26 mouse cellular contexts compared by ENCODE assay signal in genomic region chr3:108348376-108348775, GRCm38 (mm10). TPM values are rescaled to one million over a fixed set of nuclear protein-coding genes. Genes with fewer than 3 reads are reported as not detected.
DNase-seq lines count a peak whose midpoint lies in the region; TF ChIP-seq lines count a peak whose summit lies in the region.
"Had no signal": no experiment of that assay in that cellular context is flagged by ENCODE, and none has a peak within 500 bp of the region (broad histone marks: within the 10 kb centered on the region; RNA-seq: fewer than 3 reads in every experiment).

No protein-coding gene starts in this region.

- TF ChIP-seq CTCF in cortical plate, adult 2 months (IDR thresholded peaks at IDR 0.05; ENCODE audit: extremely low read depth, insufficient read depth, low read length): no peak

- peak overlapping the region; percentile 63; the same call in 1 of the 2 replicates for H3K27ac ChIP-seq in cortical plate, adult 2 months (ENCODE audit: insufficient read depth, low read length)
- H3K27ac ChIP-seq: embryonic facial prominence, embryonic 15.5 days; forebrain, embryonic 10.5 days; forebrain, embryonic 15.5 days; heart, embryonic 10.5 days; hindbrain, embryonic 12.5 days had no signal

- DNase-seq in heart, adult 11 months: peak; percentile 85
- no peak for DNase-seq in heart, postnatal 10 days
- peak; percentile 39 for DNase-seq in layer of hippocampus, adult 9-11 months
- DNase-seq in layer of hippocampus, adult 11-12 months (ENCODE audit: low spot score): no peak
- DNase-seq in splenic B cell, adult 2 months (ENCODE audit: low read depth, low spot score): peak; percentile 4
- DNase-seq in thymus, postnatal 36 days: no peak
- no peak for DNase-seq in adipocyte (ENCODE audit: low spot score)
- DNase-seq: adrenal gland, adult 8-10 months; adrenal gland, postnatal 36 days; cerebellum, adult 11 months; cerebellum, adult 9-10 months; cerebellum, postnatal 36 days; gastrocnemius, postnatal 14 days; heart, postnatal 4 days had no signal

- intact Hi-C loops in heart, postnatal 10 days (cut with DNase I): no loop called here

- no peak for TF ChIP-seq POLR2A in cortical plate, adult 2 months (IDR thresholded peaks at IDR 0.05; ENCODE audit: extremely low read depth, insufficient read depth, low read length)

- H3K27me3 ChIP-seq in splenic B cell, adult 2 months (ENCODE audit: control insufficient read depth, insufficient read depth, low read length, poor library complexity, severe bottlenecking): no peaks in the 10 kb centered on the region; the same call in 1 of the 2 replicates
- H3K27me3 ChIP-seq: embryonic facial prominence, embryonic 15.5 days; forebrain, embryonic 15.5 days; hindbrain, embryonic 12.5 days had no signal

- no peak overlapping the region for H3K4me3 ChIP-seq in cortical plate, adult 2 months (ENCODE audit: insufficient read depth, low read length)
- H3K4me3 ChIP-seq: embryonic facial prominence, embryonic 15.5 days; erythroblast, embryonic 14.5 days; forebrain, embryonic 10.5 days; forebrain, embryonic 15.5 days; heart, embryonic 10.5 days; hindbrain, embryonic 12.5 days had no signal

- H3K4me1 ChIP-seq in cortical plate, adult 2 months (ENCODE audit: control insufficient read depth, insufficient read depth, low read length): no peaks in the 10 kb centered on the region; the same call in 1 of the 2 replicates
- H3K4me1 ChIP-seq: embryonic facial prominence, embryonic 15.5 days; forebrain, embryonic 10.5 days; forebrain, embryonic 15.5 days; hindbrain, embryonic 12.5 days had no signal

- no peaks in the 10 kb centered on the region for H3K36me3 ChIP-seq in splenic B cell, adult 2 months (ENCODE audit: control insufficient read depth, insufficient read depth, low read length, poor library complexity, severe bottlenecking)

RNA-seq across cellular contexts. Expression of gene Mybphl, which starts 16.3 kb away (rescaled TPM):
- total RNA-seq in heart, postnatal 10 days (2021): 10 to 100 TPM; 18.1 to 41.9 TPM
- polyA plus RNA-seq in cortical plate, adult 2 months (2012; rRNA removed): 0.08 TPM in 1 of 2 replicates, not detected in the other
- total RNA-seq: adrenal gland, adult 8-10 months; adrenal gland, postnatal 36 days; ES-E14; gastrocnemius, adult 18-20 months had no signal
- polyA plus RNA-seq: erythroblast, embryonic 14.5 days; forebrain, embryonic 10.5 days; forebrain, embryonic 15.5 days; gonadal fat pad, adult 2 months; hindbrain, embryonic 12.5 days; inflammation-experienced regulatory T-cells, adult 6 months; intestine, postnatal 0 days had no signal

RNA-seq across cellular contexts. Expression of gene Psrc1, which starts 35.3 kb away (rescaled TPM):
- total RNA-seq in heart, postnatal 10 days (2021): 1 to 10 TPM; 2.9 to 4.1 TPM
- polyA plus RNA-seq in cortical plate, adult 2 months (2012; rRNA removed): 29.9 and 35.5 TPM in 2 replicates
- total RNA-seq: gastrocnemius, adult 18-20 months had no signal

Comparison
In these comparisons a context has a peak if more than half of its experiments do, and no peak if none do; other contexts are left out.
1. DNase-seq: peak in heart, adult 11 months (single experiment), layer of hippocampus, adult 9-11 months (single experiment) and splenic B cell, adult 2 months (single experiment); none in heart, postnatal 10 days (0 of 2), layer of hippocampus, adult 11-12 months (single experiment), thymus, postnatal 36 days (0 of 2) and adipocyte (single experiment).